In the genomic region with DNA sequence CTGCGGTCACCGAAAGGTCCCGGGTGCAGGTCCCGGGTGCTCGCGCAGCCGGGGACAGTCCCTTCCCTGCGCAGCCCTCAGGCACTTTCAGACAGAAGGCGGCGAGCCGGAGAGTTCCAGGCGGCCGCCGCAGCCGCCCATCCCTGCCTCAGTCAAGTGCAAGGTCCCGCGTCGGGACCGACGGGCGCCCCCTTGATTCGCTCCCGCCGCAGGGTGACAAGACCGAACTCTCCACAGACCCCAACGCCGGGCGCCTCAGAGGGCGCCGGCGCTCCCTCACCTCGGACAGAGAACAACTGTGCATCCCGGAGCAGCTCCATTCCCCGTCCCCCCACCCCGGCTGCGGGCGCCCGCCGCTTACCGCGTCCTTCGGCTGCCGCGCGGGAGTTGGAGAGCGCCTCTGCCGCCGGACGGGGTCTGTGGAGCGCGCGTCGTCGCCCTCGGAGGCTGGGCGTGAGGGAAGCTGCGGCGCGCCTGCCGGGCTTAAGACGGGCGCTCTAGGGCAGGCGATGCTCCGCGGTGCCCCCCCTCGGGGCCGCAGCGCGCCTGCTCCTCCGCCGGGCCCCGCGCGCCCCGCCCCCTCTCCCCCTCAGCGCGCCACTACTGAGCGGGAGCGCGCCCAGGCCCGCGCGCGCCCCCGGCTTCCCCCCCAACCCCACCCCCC, we compare ENCODE assay signal across 9 mouse cellular contexts. TPM values are rescaled to one million over a fixed set of nuclear protein-coding genes. Genes with fewer than 3 reads are reported as not detected.
DNase-seq lines count a peak whose midpoint lies in the region; ATAC-seq and TF ChIP-seq lines count a peak whose summit lies in the region.
"Had no signal": no experiment of that assay in that cellular context is flagged by ENCODE, and none has a peak within 500 bp of the region (broad histone marks: within the 10 kb centered on the region; RNA-seq: fewer than 3 reads in every experiment).

Gene Ugt8a (minus strand): TSS at position 528 of the 664 bp plus-strand sequence.

- H3K4me1 ChIP-seq in heart, embryonic 12.5 days (replicated peaks), result peaks cover 8% of the 10 kb centered on the region; the same call in 1 of the 2 replicates
- no peaks in the 10 kb centered on the region for H3K4me1 ChIP-seq in embryonic facial prominence, embryonic 11.5 days (ENCODE audit: control insufficient read depth, insufficient read depth, low read length)
- H3K4me1 ChIP-seq in hindbrain, embryonic 16.5 days (ENCODE audit: control insufficient read depth, insufficient read depth, low read depth, low read length), result peaks cover 5% of the 10 kb centered on the region
- peaks cover 12% of the 10 kb centered on the region for H3K4me1 ChIP-seq in limb, embryonic 13.5 days
- H3K4me1 ChIP-seq in olfactory bulb, adult 2 months (ENCODE audit: control insufficient read depth, insufficient read depth, low read length), result peaks cover 11% of the 10 kb centered on the region

- H3K36me3 ChIP-seq in heart, embryonic 12.5 days, result no peaks in the 10 kb centered on the region
- H3K36me3 ChIP-seq in embryonic facial prominence, embryonic 11.5 days (replicated peaks; ENCODE audit: control insufficient read depth, insufficient read depth, low read depth, low read length), result no peaks in the 10 kb centered on the region
- no peaks in the 10 kb centered on the region for H3K36me3 ChIP-seq in hindbrain, embryonic 16.5 days (ENCODE audit: control insufficient read depth, insufficient read depth, low read length)
- H3K36me3 ChIP-seq in limb, embryonic 13.5 days, result no peaks in the 10 kb centered on the region

- no peak for DNase-seq in heart, adult 11 months
- DNase-seq in Muller cell, postnatal 12 days (ENCODE audit: inconsistent ontology term), result peak; percentile 45
- DNase-seq in embryonic facial prominence, embryonic 11.5 days (ENCODE audit: low spot score), result peak; percentile 63
- no peak for DNase-seq in urinary bladder, postnatal 25 days (ENCODE audit: low spot score)

- no peaks in the 10 kb centered on the region for H3K9me3 ChIP-seq in heart, embryonic 12.5 days (replicated peaks)
- H3K9me3 ChIP-seq in embryonic facial prominence, embryonic 11.5 days (replicated peaks; ENCODE audit: control insufficient read depth, low read length), result no peaks in the 10 kb centered on the region
- H3K9me3 ChIP-seq in hindbrain, embryonic 16.5 days (ENCODE audit: control insufficient read depth, low read length), result no peaks in the 10 kb centered on the region
- no peaks in the 10 kb centered on the region for H3K9me3 ChIP-seq in limb, embryonic 13.5 days

- H3K4me3 ChIP-seq in heart, embryonic 12.5 days, result peak within 1 kb of the TSS; percentile 70
- H3K4me3 ChIP-seq in embryonic facial prominence, embryonic 11.5 days (ENCODE audit: low read depth, low read length), result peak within 1 kb of the TSS; percentile 51
- peak within 1 kb of the TSS; percentile 82 for H3K4me3 ChIP-seq in hindbrain, embryonic 16.5 days (ENCODE audit: low read length)
- peak within 1 kb of the TSS; percentile 60 for H3K4me3 ChIP-seq in limb, embryonic 13.5 days
- peak within 1 kb of the TSS; percentile 62 for H3K4me3 ChIP-seq in olfactory bulb, adult 2 months (ENCODE audit: insufficient read depth, low read depth, low read length)
- H3K4me3 ChIP-seq: myocyte had no signal

- no peak within 1 kb of the TSS; the same call in 1 of the 2 replicates for H3K9ac ChIP-seq in heart, embryonic 12.5 days
- H3K9ac ChIP-seq in embryonic facial prominence, embryonic 11.5 days (replicated peaks; ENCODE audit: low read length), result peak within 1 kb of the TSS; percentile 48
- peak within 1 kb of the TSS; percentile 73 for H3K9ac ChIP-seq in hindbrain, embryonic 16.5 days (ENCODE audit: low read depth, low read length)
- H3K9ac ChIP-seq in limb, embryonic 13.5 days, result peak within 1 kb of the TSS; percentile 57

- no peak for TF ChIP-seq CTCF in olfactory bulb, adult 2 months (IDR thresholded peaks at IDR 0.05; ENCODE audit: insufficient read depth, low read depth, low read length)

- under 1% methylated on average over 66 of the region's 85 CpGs for WGBS in heart, embryonic 12.5 days
- WGBS in embryonic facial prominence, embryonic 11.5 days, result 0% methylated on average over 53 of the region's 85 CpGs
- under 1% methylated on average over 69 of the region's 85 CpGs for WGBS in hindbrain, embryonic 16.5 days
- WGBS in limb, embryonic 13.5 days, result under 1% methylated on average over 65 of the region's 85 CpGs
- under 1% methylated on average over 82 of the region's 85 CpGs for WGBS in olfactory bulb, adult 2 months

- H3K27ac ChIP-seq in heart, embryonic 12.5 days (ENCODE audit: poor library complexity, severe bottlenecking), result no peak within 1 kb of the TSS
- H3K27ac ChIP-seq in embryonic facial prominence, embryonic 11.5 days (replicated peaks; ENCODE audit: low read depth, low read length), result no peak within 1 kb of the TSS
- peak within 1 kb of the TSS; percentile 34 for H3K27ac ChIP-seq in hindbrain, embryonic 16.5 days (ENCODE audit: low read depth, low read length)
- no peak within 1 kb of the TSS for H3K27ac ChIP-seq in limb, embryonic 13.5 days
- H3K27ac ChIP-seq in olfactory bulb, adult 2 months (ENCODE audit: insufficient read depth, low read depth, low read length), result no peak within 1 kb of the TSS

- H3K27me3 ChIP-seq in heart, embryonic 12.5 days (replicated peaks), result peaks cover 30% of the 10 kb centered on the region
- peaks cover 22% of the 10 kb centered on the region for H3K27me3 ChIP-seq in embryonic facial prominence, embryonic 11.5 days (ENCODE audit: control insufficient read depth, insufficient read depth, low read length)
- H3K27me3 ChIP-seq in hindbrain, embryonic 16.5 days (replicated peaks; ENCODE audit: control insufficient read depth, insufficient read depth, low read length), result 0 out of 2 replicates have a peak, but pooled peaks cover 2% of the 10 kb centered on the region
- peaks cover 52% of the 10 kb centered on the region for H3K27me3 ChIP-seq in limb, embryonic 13.5 days

- no peak for TF ChIP-seq POLR2A in olfactory bulb, adult 2 months (IDR thresholded peaks at IDR 0.05; ENCODE audit: insufficient read depth, low read depth, low read length)

- peak; percentile 74; the same call in 1 of the 2 replicates for ATAC-seq in heart, embryonic 12.5 days (ENCODE audit: insufficient number of reproducible peaks, low FRiP score)
- peak; percentile 92 for ATAC-seq in embryonic facial prominence, embryonic 11.5 days (replicated peaks; ENCODE audit: insufficient number of reproducible peaks, low FRiP score, low TSS enrichment, low read depth)
- ATAC-seq in hindbrain, embryonic 16.5 days, result peak; percentile 91
- peak; percentile 72 for ATAC-seq in limb, embryonic 13.5 days (ENCODE audit: low FRiP score, low read depth)

- peak within 1 kb of the TSS; percentile 100 for H3K4me2 ChIP-seq in heart, embryonic 12.5 days
- H3K4me2 ChIP-seq in embryonic facial prominence, embryonic 11.5 days (ENCODE audit: low read depth, low read length), result peak within 1 kb of the TSS; percentile 94
- peak within 1 kb of the TSS; percentile 96 for H3K4me2 ChIP-seq in hindbrain, embryonic 16.5 days (ENCODE audit: low read length)
- peak within 1 kb of the TSS; percentile 96 for H3K4me2 ChIP-seq in limb, embryonic 13.5 days (replicated peaks)

RNA-seq across cellular contexts. Expression of gene Ugt8a, which starts in this region (rescaled TPM):
- polyA plus RNA-seq in heart, embryonic 12.5 days (2016; fragmentation: Nextera tagmentation; extraction: Ambion mirVana), result 0.23 and 0.41 TPM in 2 replicates
- 1.8 and 2.1 TPM in 2 replicates for polyA plus RNA-seq in embryonic facial prominence, embryonic 11.5 days (2014; fragmentation: Nextera tagmentation; extraction: Ambion mirVana)
- polyA plus RNA-seq in hindbrain, embryonic 16.5 days (2015; fragmentation: Nextera tagmentation; extraction: Ambion mirVana), result 3.3 and 4.0 TPM in 2 replicates
- 0.29 and 0.47 TPM in 2 replicates for polyA plus RNA-seq in limb, embryonic 13.5 days (2015; fragmentation: Nextera tagmentation; extraction: Ambion mirVana)
- polyA plus RNA-seq in olfactory bulb, adult 2 months (2012; ENCODE audit: insufficient read depth, insufficient read length, low replicate concordance, missing spikeins), result not detected in 2 replicates
- polyA plus RNA-seq: myocyte had no signal

Comparison
In these comparisons a context has a peak if more than half of its experiments do, and no peak if none do; other contexts are left out.
1. Peak in ATAC-seq, H3K4me3 ChIP-seq and H3K4me2 ChIP-seq in heart, embryonic 12.5 days; RNA of the gene not detected or under 1 TPM.
2. Peak in ATAC-seq, H3K4me3 ChIP-seq, H3K9ac ChIP-seq and H3K4me2 ChIP-seq in limb, embryonic 13.5 days; RNA of the gene not detected or under 1 TPM.
3. DNase-seq: peak in Muller cell, postnatal 12 days (single experiment) and embryonic facial prominence, embryonic 11.5 days (single experiment); none in heart, adult 11 months (single experiment) and urinary bladder, postnatal 25 days (single experiment).
4. Peak in every context shown above with its lines, with median percentiles within 50 percentile points of each other: ATAC-seq, H3K4me2 ChIP-seq and H3K4me3 ChIP-seq.